ENCODE assay signal across 9 mouse cellular contexts in the genomic region with DNA sequence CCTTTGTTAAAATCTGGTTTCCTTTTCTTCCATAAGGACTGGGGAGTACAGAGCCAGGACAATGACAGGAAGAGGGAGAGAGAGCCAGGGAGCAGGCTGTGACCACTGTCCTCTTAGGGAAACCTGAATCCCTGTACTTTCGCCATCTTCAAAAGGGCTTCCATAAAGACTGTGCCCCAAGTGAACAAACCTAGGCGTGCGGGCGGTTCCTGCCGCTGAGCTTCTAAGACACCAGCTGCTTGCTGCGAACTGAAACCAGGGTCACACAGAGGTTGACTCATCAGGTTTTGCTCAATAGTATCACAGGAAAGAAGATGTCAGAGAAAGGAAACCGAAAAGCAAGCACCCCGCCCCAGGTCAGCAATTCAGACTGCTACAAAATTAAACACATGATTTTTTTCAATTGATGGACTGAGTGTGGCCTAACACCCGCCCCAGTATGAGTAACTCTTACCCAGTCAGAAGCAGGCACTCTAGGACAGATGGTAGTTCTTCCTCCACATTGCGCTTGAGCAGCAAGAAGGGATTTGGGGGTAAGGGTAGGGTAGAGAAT. TPM values are rescaled to one million over a fixed set of nuclear protein-coding genes. Genes with fewer than 3 reads are reported as not detected.
DNase-seq lines count a peak whose midpoint lies in the region; ATAC-seq and TF ChIP-seq lines count a peak whose summit lies in the region.
"Had no signal": no experiment of that assay in that cellular context is flagged by ENCODE, and none has a peak within 500 bp of the region (broad histone marks: within the 10 kb centered on the region; RNA-seq: fewer than 3 reads in every experiment).

No protein-coding gene starts in this region.

- no peak overlapping the region for H3K9ac ChIP-seq in heart, embryonic 12.5 days
- H3K9ac ChIP-seq in liver, adult 2 months (ENCODE audit: low read depth, low read length) = no peak overlapping the region

- H3K27ac ChIP-seq in thymus, adult 2 months (ENCODE audit: control insufficient read depth, insufficient read depth, low read length) = no peak overlapping the region
- no peak overlapping the region for H3K27ac ChIP-seq in heart, embryonic 12.5 days (ENCODE audit: poor library complexity, severe bottlenecking)
- H3K27ac ChIP-seq in liver, adult 2 months (replicated peaks; ENCODE audit: insufficient read depth, low read depth, low read length) = no peak overlapping the region

- no peak for TF ChIP-seq CTCF in thymus, adult 2 months (IDR thresholded peaks at IDR 0.05; ENCODE audit: borderline replicate concordance, control insufficient read depth, extremely low read depth, insufficient read depth, low read length, poor library complexity)
- TF ChIP-seq CTCF in liver, adult 2 months (IDR thresholded peaks at IDR 0.05; ENCODE audit: low read depth, low read length) = no peak

- intact Hi-C loops in gastrocnemius, postnatal 14 days (cut with DNase I; ENCODE audit: low total_unique reads) = no loop called here

- no peaks in the 10 kb centered on the region for H3K36me3 ChIP-seq in thymus, adult 2 months (ENCODE audit: control insufficient read depth, insufficient read depth, low read length)
- no peaks in the 10 kb centered on the region for H3K36me3 ChIP-seq in heart, embryonic 12.5 days
- H3K36me3 ChIP-seq in liver, adult 2 months (ENCODE audit: control insufficient read depth, insufficient read depth, low read length) = no peaks in the 10 kb centered on the region

- H3K4me2 ChIP-seq in heart, embryonic 12.5 days = no peak overlapping the region

- DNase-seq in thymus, adult 2 months = peak; percentile 25
- no peak for DNase-seq in thymus, adult 18-20 months
- peak; percentile 20 for DNase-seq in liver, adult 2 months (ENCODE audit: extremely low read depth, low read depth, low spot score)
- DNase-seq in spleen, adult 18-20 months = peak; percentile 23 to 32
- DNase-seq in gastrocnemius, postnatal 14 days = no peak
- DNase-seq in gastrocnemius, postnatal 4 days (ENCODE audit: low spot score in 2 of 2) = no peak
- no peak for DNase-seq in neural tube, embryonic 10.5 days (ENCODE audit: extremely low spot score, low spot score)

- no peak overlapping the region for H3K4me3 ChIP-seq in thymus, adult 2 months (ENCODE audit: control insufficient read depth, insufficient read depth, low read length)
- H3K4me3 ChIP-seq in heart, embryonic 12.5 days = no peak overlapping the region
- no peak overlapping the region for H3K4me3 ChIP-seq in liver, adult 2 months (ENCODE audit: insufficient read depth, low read depth, low read length)

- H3K4me1 ChIP-seq in thymus, adult 2 months (replicated peaks; ENCODE audit: control insufficient read depth, insufficient read depth, low read length) = peaks cover 4% of the 10 kb centered on the region
- no peaks in the 10 kb centered on the region for H3K4me1 ChIP-seq in heart, embryonic 12.5 days (replicated peaks)
- no peaks in the 10 kb centered on the region for H3K4me1 ChIP-seq in liver, adult 2 months (ENCODE audit: control insufficient read depth, insufficient read depth, low read length)

- 20% methylated on average over 10 of the region's 10 CpGs for WGBS in thymus, adult 2 months
- WGBS in heart, embryonic 12.5 days = 68% methylated on average over 10 of the region's 10 CpGs
- 62% methylated on average over 10 of the region's 10 CpGs for WGBS in liver, adult 2 months

- ATAC-seq in heart, embryonic 12.5 days (ENCODE audit: insufficient number of reproducible peaks, low FRiP score) = peak; percentile 55; the same call in 1 of the 2 replicates

- no peak for TF ChIP-seq POLR2A in thymus, adult 2 months (IDR thresholded peaks at IDR 0.05; ENCODE audit: control insufficient read depth, extremely low read depth, insufficient read depth, low read length, poor library complexity)
- TF ChIP-seq POLR2A in liver, adult 2 months (IDR thresholded peaks at IDR 0.05; ENCODE audit: extremely low read depth, insufficient read depth, low read length) = no peak

- H3K79me2 ChIP-seq in liver, adult 2 months (ENCODE audit: control insufficient read depth, insufficient read depth, low read length) = no peaks in the 10 kb centered on the region

- H3K9me3 ChIP-seq in heart, embryonic 12.5 days (replicated peaks) = no peaks in the 10 kb centered on the region

- H3K27me3 ChIP-seq in thymus, adult 2 months (ENCODE audit: control insufficient read depth, insufficient read depth, low read length) = no peaks in the 10 kb centered on the region
- H3K27me3 ChIP-seq in heart, embryonic 12.5 days (replicated peaks) = no peaks in the 10 kb centered on the region
- no peaks in the 10 kb centered on the region; the same call in 1 of the 2 replicates for H3K27me3 ChIP-seq in liver, adult 2 months (ENCODE audit: control insufficient read depth, insufficient read depth, low read length)

RNA-seq across cellular contexts. Expression of a gene that starts 13.4 kb away (rescaled TPM):
- polyA plus RNA-seq in thymus, adult 2 months (2012; rRNA removed) = 0.55 and 0.86 TPM in 2 replicates
- not detected in 2 replicates for polyA plus RNA-seq in heart, embryonic 12.5 days (2016; fragmentation: Nextera tagmentation; extraction: Ambion mirVana)
- total RNA-seq in liver, adult 2 months (2014; rRNA removed) = 0.07 and 0.09 TPM in 2 replicates
- polyA plus RNA-seq in liver, adult 2 months (2012; rRNA removed) = 0.07 TPM in 1 of 2 replicates, not detected in the other
- not detected for total RNA-seq in gastrocnemius, postnatal 14 days (2021)
- total RNA-seq in gastrocnemius, postnatal 4 days (2021) = not detected
- polyA plus RNA-seq: intestine, embryonic 14.5 days had no signal

RNA-seq across cellular contexts. Expression of a gene that starts 36.7 kb away (rescaled TPM):
- 21.6 and 23.4 TPM in 2 replicates for polyA plus RNA-seq in thymus, adult 2 months (2012; rRNA removed)
- 31.0 TPM in 2 replicates for polyA plus RNA-seq in heart, embryonic 12.5 days (2016; fragmentation: Nextera tagmentation; extraction: Ambion mirVana)
- total RNA-seq in liver, adult 2 months (2014; rRNA removed) = 30.3 and 41.9 TPM in 2 replicates
- 17.2 and 20.2 TPM in 2 replicates for polyA plus RNA-seq in liver, adult 2 months (2012; rRNA removed)
- 1 to 10 TPM; 7.2 to 8.2 TPM for total RNA-seq in gastrocnemius, postnatal 14 days (2021)
- total RNA-seq in gastrocnemius, postnatal 4 days (2021) = 10 to 100 TPM; 14.4 to 15.2 TPM

RNA-seq across cellular contexts. Expression of a gene that starts 50.9 kb away (rescaled TPM):
- 20.0 and 25.4 TPM in 2 replicates for polyA plus RNA-seq in thymus, adult 2 months (2012; rRNA removed)
- polyA plus RNA-seq in heart, embryonic 12.5 days (2016; fragmentation: Nextera tagmentation; extraction: Ambion mirVana) = 4.8 and 5.4 TPM in 2 replicates
- total RNA-seq in liver, adult 2 months (2014; rRNA removed) = 7.2 and 10.4 TPM in 2 replicates
- polyA plus RNA-seq in liver, adult 2 months (2012; rRNA removed) = 3.1 and 3.8 TPM in 2 replicates
- 10 to 100 TPM; 16.7 to 20.2 TPM for total RNA-seq in gastrocnemius, postnatal 14 days (2021)
- 10 to 100 TPM; 67.3 to 69.7 TPM for total RNA-seq in gastrocnemius, postnatal 4 days (2021)

Comparison
In these comparisons a context has a peak if more than half of its experiments do, and no peak if none do; other contexts are left out.
1. DNase-seq: peak in thymus, adult 2 months (single experiment), liver, adult 2 months (single experiment) and spleen, adult 18-20 months (2 of 2); none in thymus, adult 18-20 months (0 of 2), gastrocnemius, postnatal 14 days (single experiment), gastrocnemius, postnatal 4 days (0 of 2) and neural tube, embryonic 10.5 days (single experiment).